Mouse (Mus musculus) liver (tissue): ENCODE results near the gene Trim3.

ENCODE experiments used
- DNase-seq: peaks from one replicate; pipeline ENCODE4 v3.0.0-alpha.2; 2020; ENCODE audit warnings: mixed read lengths

The Trim3 gene

DNA sequence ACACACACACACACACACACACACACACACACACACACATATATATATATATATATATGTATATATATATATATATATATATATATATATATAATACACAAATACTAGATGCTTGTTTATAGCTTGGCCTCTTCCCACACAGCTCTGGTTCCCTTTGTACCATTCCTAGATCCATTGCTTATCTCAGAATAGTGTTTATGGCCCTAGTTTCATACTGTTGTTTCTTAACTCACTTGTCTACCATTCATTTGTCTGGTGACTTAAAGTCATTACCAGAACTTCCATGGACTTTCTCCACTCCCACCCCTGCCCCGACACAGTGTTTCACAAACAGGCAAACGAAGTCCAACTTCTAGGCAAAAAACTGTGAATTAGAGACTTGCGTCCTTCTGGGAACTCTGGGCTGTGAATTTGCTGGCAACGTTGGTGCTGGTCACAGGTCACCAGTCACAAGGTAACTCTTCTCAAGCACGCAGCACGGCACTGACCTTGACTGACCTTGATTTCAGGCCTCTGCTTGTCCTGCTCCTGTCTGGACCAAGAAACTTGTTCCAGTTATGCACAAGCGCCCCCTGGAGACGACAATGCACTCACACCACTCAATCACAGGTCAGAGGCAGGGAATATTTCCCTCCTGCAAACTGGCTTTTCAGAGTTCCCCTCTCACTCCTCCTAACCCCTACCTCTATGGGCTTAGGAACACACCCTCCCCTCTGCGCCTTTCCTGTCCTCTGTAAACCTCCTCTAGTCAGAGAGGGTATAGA, 30.3 kb downstream of the Trim3 start:
- DNase-seq: peak; percentile 73

DNA sequence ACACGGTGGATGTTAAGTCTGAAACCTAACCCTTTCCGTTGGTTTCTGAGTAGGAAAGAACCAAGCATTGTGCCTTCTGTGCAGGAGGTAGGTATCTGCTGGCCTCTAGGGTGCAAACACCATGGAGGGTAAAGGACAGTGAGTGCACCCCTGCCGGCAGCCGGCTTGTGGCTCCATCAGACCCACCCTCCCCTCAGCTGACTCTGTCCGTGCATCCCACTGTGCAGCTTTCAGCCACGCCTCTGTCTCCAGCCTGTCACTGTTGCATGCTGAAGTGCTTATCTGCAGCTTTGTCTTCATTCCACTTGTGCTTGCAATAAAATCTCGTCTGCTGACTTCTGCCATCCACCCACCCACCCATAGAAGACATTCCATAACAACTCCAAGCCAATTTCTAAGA, 43.3 kb downstream of the Trim3 start:
- DNase-seq: no peak

DNA sequence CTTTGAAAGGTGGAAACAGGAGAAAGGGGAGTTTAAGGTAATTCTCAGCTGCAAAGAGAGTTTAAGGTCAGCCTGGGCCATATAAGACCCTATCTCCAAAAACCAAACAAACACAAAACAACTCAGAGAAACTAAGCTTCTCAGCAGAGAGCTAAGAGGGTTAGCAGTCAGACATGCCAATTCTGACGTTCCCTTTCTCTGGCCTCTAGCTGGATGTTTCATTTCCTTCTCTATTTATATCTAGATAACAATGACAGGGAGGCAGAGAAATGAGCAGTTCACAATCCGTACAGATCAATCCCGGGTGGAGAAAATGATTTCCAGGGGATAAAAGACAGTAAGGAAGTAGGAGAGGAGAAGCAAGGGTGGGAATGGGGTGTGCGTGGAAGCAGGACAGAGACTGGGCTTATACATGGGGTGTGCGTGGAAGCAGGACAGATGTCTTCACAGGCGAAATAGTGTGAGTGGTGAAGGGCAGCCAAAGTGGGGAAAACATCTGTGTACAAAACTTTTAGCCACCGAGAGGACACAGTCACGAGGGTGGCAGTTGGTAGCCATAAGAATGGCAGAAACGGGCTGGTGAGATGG, 45.0 kb downstream of the Trim3 start:
- DNase-seq: no peak

DNA sequence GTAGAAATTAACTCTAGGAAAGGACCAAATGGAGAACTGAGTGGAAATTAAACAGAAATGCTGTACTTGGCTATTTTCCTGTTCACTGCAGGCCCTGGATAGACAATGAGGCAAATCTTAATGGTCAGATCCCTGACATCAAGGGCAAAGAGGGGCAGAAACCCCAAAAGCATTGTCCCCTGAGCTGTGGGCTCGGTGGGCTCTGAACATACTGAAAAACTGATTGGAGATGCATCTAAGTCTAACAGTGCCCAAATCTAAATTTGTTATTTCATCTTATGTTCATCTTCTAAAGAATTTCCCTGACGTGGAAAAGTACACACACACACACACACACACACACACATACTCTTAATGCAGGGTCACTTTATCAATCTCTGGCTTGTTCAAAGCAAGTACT, 51.4 kb downstream of the Trim3 start:
- no peak for DNase-seq

DNA sequence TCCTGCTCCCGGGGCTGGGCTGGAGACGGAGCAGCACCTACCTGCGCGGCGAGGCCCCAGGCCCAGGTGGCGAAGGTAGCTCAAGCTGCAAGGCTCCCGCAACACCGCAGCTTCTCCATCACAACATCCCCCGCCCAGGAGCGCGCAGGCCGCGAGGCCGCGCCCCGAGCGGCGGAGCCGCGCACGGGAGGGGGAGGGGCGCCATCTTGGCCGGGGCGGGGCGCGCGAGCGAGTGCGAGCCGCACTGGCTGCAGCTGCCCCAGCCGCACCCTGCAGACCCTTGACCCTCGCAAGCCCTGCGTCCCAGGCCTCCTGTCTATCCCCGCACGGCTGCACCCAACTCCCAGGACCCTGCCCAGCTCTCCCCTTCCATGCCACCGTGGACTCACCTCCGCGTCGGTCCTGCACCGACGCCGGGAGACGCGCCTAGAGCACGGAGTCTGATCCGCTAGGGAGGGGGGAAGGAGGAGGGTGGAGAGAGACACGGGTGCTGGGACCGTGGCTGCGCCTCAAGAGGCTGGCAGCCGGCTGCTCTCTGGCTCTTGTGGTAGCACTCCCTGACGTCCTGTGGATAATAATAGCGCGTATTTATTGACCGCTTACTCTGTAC, 52.2 kb downstream of the Trim3 start, which contains the start of gene Apbb1:
Apbb1 (minus strand) TSS at position 560 of the 610 bp plus-strand sequence.
- peak; percentile 72 for DNase-seq

DNA sequence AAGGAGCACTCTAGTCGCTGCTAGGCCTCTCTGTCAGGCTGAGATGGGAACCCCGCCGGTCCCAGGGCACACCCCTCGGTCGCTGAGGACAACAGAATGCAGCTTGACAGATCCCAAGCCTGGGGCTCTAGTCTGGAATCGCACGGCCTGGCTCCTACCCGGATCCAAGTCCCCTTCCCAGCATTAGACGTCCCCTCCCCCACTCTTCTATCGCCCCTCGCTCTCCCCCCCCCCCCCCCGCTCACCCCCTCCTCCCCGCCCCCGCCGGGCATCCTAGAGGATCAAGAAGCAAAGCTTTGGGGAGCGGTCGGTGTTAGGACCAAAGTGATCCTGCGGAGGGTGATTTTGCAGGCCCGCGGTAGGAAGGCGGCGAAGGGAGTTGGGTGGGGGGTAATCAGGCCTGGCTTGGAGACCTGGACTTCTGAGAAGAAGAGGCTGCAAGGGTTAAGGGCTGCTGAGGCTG, 52.7 kb downstream of the Trim3 start:
- no peak for DNase-seq

DNA sequence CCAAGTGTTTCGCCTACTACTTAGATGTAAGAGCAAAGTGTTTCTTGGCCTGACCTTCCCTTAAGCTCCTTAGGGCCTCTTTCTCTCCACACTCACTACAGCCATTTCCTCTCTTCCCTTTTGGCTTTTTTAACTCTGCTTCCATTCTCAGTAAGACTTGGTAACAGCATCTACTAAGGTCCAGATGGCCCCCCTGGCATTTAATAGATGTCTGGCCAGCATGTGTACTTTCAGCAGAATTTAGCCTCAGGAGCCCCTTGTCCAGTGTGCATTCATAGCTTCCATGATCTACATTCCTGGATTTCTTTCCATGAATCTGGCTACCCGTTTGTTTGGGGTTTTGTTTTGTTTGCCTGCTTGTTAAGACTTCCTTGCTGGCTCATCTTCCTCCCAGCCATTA, 54.9 kb downstream of the Trim3 start:
- DNase-seq: no peak

DNA sequence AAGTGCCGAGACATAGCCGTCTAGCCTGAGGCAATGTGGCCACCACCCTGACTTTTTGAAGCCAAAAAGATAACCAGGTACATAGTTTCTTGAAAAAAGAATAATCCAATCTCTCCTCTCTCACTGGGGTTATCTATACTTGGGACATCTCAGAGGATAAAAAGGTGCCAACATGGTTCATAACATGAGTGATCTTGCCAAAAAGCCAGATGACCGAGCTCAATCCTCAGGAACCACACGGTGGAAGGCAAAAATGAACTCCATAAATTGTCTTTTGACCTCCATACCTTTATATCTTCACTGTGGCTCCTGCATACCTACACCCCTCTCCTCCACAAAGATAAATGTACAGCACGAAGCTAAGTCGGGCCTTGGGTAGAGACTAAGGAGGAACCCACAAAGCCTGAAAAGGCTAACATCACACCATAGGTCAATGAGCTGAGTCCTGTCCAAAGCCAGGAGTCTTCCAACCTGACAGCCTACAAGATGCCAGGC, 55.9 kb downstream of the Trim3 start:
- DNase-seq: no peak

DNA sequence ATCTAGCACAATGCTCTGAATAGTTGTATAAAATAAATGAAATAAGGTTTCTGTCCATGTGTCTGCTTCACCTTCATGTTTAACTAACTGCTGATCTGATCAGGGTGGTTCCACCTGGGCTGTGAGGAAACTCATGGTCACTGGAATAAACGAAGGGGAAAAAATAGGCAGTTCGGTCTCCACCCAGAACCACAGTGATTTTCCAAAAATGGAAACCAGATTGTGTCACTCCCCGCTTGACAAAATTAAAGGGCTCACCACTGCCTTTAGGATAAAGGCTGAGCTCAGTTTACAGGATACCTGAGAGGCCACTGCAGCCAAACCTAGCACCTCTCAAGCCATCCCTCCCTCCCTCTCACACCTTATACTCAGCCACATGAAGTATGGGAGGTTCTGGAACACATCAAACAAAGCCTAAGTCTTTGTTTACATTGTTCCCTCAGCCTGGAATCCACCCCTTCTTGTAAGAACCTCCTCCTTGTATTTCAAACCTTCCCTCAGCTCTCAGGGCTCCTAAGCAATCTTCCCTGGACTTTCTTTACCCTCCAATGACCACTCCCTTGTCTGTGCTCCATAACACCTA, 57.1 kb downstream of the Trim3 start:
- no peak for DNase-seq

DNA sequence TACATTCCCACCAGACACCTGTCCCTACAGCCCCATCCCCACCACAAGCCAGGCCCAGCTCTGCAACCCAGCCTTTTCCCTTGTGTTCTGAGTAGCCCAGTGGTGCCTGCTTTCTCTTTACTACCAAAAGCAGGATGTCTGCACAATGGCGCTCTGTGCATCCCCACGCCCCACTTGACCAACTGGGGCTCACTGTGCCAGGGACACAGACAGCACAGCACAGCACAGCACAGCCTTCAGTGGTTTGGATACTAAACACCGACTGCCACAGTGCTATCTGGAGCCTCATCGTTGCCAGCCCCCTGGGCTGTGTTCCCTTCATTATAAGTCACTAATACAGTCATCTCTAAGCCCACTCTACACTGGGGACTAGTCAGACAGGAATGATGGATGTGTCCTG, 58.8 kb downstream of the Trim3 start:
- DNase-seq: no peak

DNA sequence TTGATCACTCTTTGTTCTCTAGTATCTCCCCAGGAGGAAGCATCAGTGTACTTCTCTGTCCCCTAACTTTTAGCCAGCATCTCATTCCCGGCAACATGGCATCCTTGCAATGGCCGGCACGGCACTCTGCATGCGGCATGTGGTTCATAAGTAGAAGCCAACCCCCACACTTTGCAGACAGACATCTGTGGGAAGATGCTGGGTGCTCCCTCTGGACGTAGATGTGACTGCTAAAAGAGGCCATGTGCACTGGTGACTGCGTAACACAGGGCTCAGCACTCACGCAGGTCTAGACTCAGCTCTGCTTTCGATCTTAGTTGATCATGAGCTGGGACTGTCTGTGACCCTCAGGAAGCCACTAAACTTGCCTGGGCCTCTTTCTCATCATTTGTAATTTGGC, 60.4 kb downstream of the Trim3 start:
- no peak for DNase-seq

DNA sequence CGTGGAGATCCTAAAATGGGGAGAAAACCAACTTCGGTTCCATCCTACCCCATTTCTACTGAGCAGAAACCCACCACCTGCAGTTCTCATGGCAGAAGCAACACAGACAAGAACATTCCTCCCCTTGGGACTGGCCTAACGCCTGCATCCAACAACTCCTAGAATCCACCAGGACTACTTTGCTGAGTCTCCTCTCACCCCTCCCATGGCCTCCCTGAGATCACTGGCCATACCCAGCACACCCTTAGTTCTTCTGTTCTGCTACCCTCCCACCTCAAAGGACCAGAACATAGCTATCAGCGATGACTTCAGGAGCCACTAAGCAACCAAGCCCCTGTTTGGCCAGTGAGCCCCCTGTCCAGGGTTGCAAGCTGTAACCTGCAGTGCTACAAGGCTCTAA, 62.6 kb downstream of the Trim3 start:
- DNase-seq: no peak

DNA sequence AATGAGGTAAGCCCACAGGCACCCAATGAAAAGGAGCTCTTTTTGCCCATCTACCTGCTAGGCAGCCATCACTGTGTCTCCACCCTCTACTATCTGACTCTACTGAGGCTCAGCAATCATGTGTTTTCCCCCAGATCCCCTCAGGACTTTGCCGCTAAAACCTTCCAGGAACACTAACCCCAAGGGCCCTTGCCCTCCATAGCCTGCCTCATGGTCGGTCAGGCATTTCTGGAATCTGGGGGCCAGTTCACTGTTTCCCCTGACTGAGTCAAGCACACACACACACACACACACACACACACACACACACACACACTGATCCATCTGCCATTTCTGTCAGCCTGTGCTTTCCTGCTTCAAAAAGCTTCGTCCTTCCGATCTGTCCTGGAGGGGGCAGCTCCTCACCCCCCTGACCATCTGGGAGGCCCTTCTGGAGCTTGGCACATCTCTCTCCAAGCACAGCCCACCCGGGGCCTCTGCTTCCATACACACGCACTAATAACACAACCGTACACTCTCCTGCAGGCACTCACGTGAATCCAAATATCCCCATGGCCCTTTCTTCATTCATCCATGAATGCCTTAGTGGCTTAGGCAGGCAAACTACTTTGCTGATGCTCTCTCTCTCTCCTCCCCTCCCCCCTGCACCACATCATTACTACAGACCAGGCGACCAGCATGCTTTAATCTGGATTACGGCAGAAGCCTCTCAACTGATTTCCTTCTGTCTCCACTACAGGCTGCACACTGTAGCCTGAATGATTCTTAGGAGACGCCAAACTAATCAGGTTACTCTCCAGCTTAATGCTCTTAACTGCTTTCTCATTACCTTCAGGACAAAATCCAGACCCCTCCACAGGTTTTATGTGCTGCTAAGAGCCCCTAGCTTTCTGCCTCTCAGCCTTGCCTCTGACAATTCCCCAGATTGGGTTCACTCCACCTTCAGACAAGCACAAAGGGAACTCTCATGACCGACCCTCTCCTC, 63.6 kb downstream of the Trim3 start:
- no peak for DNase-seq

DNA sequence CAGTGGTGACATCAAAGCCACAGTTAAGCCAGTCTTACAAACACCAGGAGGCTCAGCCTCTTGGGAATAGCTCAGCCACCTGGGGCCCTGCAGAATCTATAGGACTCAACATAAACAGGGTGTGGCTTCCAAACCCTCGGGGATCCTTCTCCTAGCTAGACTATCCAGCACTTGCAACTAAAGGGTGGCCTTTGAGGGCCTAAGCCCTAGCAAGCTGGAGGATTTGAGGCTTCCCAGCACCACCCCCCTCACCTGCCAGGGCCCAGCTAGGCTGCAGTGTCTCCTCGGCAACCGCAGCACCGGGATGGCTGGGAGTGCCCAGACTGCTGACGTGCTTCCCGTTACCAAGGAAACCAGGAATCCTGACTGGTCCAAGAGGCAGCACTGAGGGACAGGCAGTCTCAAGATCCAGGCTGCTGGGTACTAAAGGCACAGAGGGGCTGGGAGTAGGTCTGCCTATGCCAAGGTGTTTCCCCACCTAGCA, 64.3 kb downstream of the Trim3 start:
- DNase-seq: no peak

DNA sequence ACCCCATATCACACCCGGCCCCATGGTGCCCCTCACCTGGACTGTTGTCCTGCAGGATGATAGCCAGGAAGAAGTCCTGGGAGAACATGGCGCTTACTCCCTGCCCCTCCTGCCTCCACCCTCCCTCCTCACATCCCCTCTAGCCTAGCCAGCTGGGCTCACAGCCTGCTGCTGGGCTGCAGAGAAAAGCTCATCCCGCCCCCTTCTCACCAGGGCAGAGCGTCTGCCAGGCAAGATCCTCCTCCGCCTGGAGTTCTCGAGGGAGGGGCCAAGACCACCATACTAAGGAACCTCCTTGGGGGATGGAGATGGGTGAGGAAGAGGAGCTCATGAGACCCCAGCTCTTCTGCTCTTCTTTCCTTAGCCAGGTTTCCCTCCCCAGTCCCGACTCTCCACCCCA, 64.8 kb downstream of the Trim3 start:
- DNase-seq: no peak

DNA sequence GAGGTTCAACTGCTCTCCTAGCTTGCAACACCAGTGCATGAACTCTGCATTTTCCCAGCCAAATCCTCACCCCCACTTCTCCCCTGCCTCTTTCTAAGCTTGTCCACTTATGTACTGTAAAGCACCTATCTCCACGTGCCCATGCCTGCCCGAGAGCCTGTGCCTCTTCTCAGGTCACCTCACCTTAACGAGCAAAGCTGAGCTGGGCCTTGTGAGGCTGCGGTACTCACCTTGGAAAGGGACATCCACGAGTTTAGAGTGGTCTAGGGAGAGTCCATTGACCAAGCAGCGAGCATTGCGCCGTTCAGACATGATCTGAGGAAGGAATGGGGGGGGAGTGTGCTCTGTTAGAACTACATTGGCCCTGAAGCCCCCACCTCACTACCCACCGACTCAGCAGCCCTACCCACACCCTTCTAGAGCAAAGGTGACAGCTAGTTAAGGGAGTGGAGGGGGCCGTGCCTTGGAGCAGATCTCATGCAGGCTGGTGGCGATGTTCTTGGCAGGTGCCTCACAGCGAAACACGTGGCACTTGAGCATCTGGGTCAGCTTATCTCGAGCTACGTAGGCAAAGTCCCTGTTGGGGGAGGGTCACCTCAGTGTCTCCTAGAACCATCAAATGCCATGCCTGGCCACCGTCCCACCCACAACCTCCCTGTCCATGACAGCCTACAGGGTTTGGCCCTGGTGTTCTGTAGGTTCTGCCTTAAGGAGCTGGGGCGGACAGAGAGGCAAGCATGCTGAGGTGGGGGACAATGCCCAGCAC, 68.1 kb downstream of the Trim3 start:
- DNase-seq: no peak

DNA sequence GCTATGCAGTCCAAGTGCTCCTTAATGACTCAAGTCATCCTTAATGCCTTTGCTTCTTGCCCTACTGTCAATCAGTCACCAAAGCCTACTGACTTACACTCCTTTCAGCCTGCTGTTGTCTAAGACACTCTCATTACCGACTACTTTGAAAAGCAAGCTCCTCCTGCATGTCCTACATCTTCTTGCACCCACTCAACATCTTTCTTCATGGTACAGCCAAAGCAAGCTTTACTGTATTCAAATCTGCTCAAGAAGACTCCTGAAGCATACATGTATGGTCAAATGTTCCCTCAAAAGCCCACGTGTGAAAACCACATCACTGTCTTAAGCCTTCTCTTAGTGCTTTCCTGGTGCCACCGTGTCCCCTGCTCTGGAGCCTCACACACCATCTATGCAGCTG, 70.0 kb downstream of the Trim3 start:
- DNase-seq: no peak

DNA sequence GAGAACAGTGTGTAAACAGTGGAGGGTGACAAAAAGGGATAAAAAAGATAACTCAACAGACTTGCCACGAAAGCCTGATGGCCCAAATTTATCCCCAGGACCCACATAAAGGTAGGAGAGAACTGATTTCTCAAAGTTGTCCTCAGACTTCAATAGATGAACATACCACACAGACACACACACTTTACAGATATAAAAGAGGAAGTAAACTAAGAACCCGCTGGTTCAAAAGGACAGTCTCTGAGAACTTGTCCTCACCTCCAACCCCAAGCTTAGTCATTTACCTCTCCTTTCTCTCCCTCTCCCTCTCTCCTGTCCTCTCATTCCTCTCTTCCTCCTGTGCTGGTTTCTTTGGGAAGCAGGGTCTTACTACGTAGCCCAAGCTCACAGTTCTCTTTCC, 71.1 kb downstream of the Trim3 start:
- DNase-seq: no peak

DNA sequence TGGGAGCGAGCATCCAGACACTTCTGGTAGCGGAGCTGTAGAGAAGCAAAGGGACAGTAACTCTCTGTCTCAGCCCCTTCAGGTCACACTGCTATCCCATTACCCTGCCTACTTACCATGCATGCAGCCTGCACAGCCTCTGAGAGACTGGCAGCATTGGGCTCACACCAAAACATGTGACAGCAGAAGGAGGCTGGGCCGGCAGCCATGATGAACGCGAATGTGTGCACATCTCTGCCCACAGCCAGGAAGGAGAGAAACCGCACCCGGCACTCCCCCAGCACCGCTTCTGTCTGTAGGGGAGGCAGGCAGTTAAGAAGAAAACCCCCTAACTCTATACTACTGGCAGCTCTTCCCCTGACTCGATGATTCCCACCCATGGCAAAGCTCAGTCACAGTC, 74.4 kb downstream of the Trim3 start:
- no peak for DNase-seq

DNA sequence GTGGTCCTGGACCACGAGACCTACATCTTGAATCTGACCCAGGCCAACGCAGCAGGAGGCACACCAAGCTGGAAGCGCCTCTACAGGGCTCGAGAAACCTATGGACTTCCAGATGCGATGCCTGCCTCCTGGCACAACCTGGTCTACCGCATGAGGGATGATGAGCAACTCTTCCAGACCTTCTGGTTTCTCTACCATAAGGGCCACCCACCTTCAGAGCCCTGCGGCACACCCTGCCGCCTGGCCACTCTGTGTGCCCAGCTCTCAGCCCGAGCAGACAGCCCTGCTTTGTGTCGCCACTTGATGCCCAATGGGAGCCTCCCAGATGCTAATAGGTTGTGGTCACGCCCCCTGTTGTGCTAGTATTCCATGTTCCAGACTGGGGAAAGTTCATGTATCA, 75.7 kb downstream of the Trim3 start:
- no peak for DNase-seq

DNA sequence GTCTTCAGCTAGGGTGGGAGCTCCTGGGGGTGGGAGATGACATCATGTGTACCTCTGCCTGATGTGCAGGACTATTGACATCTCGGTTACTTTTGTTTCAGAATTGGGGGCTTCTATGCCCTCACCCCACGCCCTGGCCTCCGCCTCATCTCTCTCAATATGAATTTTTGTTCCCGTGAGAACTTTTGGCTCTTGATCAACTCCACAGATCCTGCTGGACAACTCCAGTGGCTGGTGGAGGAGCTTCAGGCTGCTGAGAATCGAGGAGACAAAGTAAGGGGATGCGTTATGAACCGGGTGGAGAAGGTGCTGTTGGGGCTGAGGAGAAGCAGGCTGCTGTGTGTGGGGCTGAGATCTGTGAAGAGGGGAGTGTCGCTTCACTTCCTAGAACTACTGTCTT, 77.0 kb downstream of the Trim3 start:
- DNase-seq: no peak

DNA sequence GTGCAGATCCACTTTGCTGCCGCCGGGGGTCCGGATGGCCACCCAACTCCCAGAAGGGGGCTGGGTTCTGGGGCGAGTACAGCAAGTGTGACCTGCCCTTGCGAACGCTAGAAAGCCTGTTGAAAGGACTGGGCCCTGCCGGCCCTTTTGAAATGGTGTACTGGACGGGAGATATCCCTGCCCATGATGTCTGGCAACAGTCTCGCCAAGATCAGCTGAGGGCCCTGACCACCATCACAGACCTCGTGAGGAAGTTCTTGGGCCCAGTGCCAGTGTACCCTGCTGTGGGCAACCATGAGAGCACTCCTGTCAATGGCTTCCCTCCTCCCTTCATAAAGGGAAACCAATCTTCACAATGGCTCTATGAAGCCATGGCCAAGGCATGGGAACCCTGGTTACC, 77.8 kb downstream of the Trim3 start:
- DNase-seq: no peak
